Mouse (Mus musculus) c-Kit-negative CD71-positive TER-119-positive erythroid progenitor cells, embryonic 14.5 days (primary cell): ENCODE measurements around the gene Crk.
"Not testable (repeated sequence)": the region's sequence is repeated elsewhere in the genome, so short reads cannot be mapped to it uniquely, and the experiment has no call there.

Source experiments
- DNase-seq: peaks from one replicate; pipeline ENCODE4 v3.0.0-alpha.2; 2013; ENCODE audit warnings: low read depth, low spot score

Crk gene

GRCm38 (mm10) chr11:75684956-75685355 lies 5.9 kb downstream of the Crk start:
- no peak for DNase-seq

GRCm38 (mm10) chr11:75687343-75687993 lies 8.4 kb downstream of the Crk start:
- no peak for DNase-seq

GRCm38 (mm10) chr11:75688132-75688531 lies 9.1 kb downstream of the Crk start:
- no peak for DNase-seq

- DNase-seq, result no peak
Observed at GRCm38 (mm10) chr11:75689977-75690376, 10.9 kb downstream of the Crk start.

GRCm38 (mm10) chr11:75691047-75691446 lies 12.0 kb downstream of the Crk start:
- no peak for DNase-seq

- DNase-seq, result no peak
Observed at GRCm38 (mm10) chr11:75693570-75693969, 14.5 kb downstream of the Crk start.

- not testable (repeated sequence) for DNase-seq
Observed at GRCm38 (mm10) chr11:75697464-75697863, 18.4 kb downstream of the Crk start.

- DNase-seq, result no peak
Observed at GRCm38 (mm10) chr11:75700557-75700956, 21.5 kb downstream of the Crk start.

- DNase-seq, result no peak
Observed at GRCm38 (mm10) chr11:75702761-75703160, 23.7 kb downstream of the Crk start.

GRCm38 (mm10) chr11:75703748-75704147 lies 24.7 kb downstream of the Crk start:
- no peak for DNase-seq

- peak; percentile 22 for DNase-seq
Observed at GRCm38 (mm10) chr11:75713949-75714348, 34.9 kb downstream of the Crk start.

GRCm38 (mm10) chr11:75715556-75715955 lies 36.5 kb downstream of the Crk start:
- no peak for DNase-seq

GRCm38 (mm10) chr11:75716661-75717325 lies 37.7 kb downstream of the Crk start:
- DNase-seq, result no peak

- DNase-seq, result no peak
Observed at GRCm38 (mm10) chr11:75722339-75722738, 43.3 kb downstream of the Crk start.

GRCm38 (mm10) chr11:75727168-75727567 lies 48.1 kb downstream of the Crk start:
- no peak for DNase-seq

GRCm38 (mm10) chr11:75727659-75728058 lies 48.6 kb downstream of the Crk start:
- not testable (repeated sequence) for DNase-seq

- DNase-seq, result peak; percentile 75
Observed at GRCm38 (mm10) chr11:75732434-75733226, 53.6 kb downstream of the Crk start, which contains the start of gene Ywhae. Ywhae (plus strand) TSS chr11:75732869.

GRCm38 (mm10) chr11:75733227-75733940 lies 54.3 kb downstream of the Crk start:
- peak; percentile 55 for DNase-seq

GRCm38 (mm10) chr11:75735462-75736252 lies 56.6 kb downstream of the Crk start:
- DNase-seq, result no peak

GRCm38 (mm10) chr11:75736978-75737377 lies 57.9 kb downstream of the Crk start:
- no peak for DNase-seq
